Mouse (Mus musculus): Measurements from ENCODE around the gene Suco. TPM values are rescaled to one million over a fixed set of nuclear protein-coding genes. Genes with fewer than 3 reads are reported as not detected.

Gene Suco
- polyA plus RNA-seq, 1 experiment: 3.8 TPM

DNA sequence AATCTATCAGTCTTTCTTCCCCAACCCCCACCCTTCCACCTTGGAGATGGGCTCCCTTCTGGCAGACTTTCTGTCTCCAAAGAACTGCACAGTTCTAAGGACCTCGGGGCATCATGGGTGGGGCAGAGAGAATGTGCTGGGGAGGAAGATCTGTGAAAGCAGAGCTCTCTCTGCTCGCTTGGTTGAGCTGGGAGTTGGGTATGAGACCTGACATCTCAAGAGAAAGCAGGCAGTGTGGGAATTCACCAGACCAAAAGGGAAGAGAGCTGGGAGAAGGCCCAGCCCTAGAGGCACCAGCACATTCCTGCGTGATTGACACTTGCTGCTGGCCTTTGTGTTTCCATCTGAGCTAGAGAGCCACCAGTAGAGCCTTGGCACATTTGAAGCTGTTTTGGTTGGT, 39.6 kb upstream of the Suco start:
- no peak for DNase-seq
- H3K4me3 ChIP-seq (replicated peaks; ENCODE audit: extremely low read depth, low read depth, low read length): no peak overlapping the region
- no peak for TF ChIP-seq POLR2A (IDR thresholded peaks at IDR 0.05; ENCODE audit: borderline replicate concordance, extremely low read depth, low read depth, low read length)
- H3K4me1 ChIP-seq (ENCODE audit: control insufficient read depth, insufficient read depth, low read length): no peaks in the 10 kb centered on the region
- WGBS: 74% methylated on average over 3 of the region's 3 CpGs

DNA sequence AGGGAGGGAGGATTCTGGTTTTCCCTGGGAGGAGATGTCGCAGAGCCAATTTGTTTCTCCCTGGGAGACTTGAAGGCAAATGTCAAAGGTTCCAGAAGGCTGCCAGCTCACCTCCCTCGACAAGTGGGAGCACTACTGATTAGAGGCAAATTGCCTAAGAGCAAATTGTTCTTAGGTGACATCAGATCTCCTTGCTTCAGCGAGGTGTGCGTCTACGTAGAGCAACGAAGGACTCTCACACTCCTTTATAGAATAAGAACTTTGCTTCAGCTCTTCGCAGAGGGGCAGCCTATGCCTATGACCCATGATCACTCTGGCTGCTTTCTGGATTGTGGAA, 37.1 kb upstream of the Suco start:
- H3K4me1 ChIP-seq (ENCODE audit: control insufficient read depth, insufficient read depth, low read length): no peaks in the 10 kb centered on the region
- TF ChIP-seq POLR2A (IDR thresholded peaks at IDR 0.05; ENCODE audit: borderline replicate concordance, extremely low read depth, low read depth, low read length) (no peak), CTCF (IDR thresholded peaks at IDR 0.05; ENCODE audit: insufficient read depth, low read length) (no peak)
- H3K4me3 ChIP-seq (replicated peaks; ENCODE audit: extremely low read depth, low read depth, low read length): no peak overlapping the region
- DNase-seq: peak; percentile 32
- WGBS: 58% methylated on average over 7 of the region's 7 CpGs

DNA sequence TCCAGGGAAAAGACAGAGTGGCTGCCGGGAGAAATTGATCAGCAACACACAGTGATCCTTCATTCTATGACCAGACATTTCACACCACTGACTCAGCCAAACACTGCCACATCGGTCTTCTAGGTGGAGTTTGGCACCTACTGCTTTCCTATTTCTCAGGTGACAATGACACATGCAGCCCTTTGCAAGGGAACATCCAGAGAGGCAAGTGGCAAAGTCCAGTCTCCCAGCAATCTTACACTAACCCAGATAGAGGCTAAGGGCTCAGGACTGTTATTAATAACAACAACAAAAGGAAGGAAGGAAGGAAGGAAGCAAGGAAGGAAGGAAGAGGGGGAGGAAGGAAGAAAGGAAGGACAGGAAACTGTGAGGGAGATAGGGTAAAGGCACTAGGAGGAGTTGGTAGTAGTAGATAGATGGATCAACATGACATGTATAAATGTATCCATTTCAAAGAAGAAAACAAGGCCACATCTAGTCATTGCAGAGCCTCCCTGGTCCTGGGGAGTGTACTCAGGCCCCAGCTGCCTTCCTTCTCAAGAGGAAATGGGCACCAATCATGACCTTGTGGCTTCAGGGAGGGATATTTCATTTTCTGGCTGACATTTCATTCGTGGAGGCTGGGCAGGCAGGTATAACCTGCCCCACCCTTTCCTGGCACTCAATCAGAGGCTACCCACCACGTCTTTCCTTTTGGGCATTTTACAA, 36.6 kb upstream of the Suco start:
- Histone ChIP-seq H3K4me3 (replicated peaks; ENCODE audit: extremely low read depth, low read depth, low read length) (no peak overlapping the region), H3K4me1 (ENCODE audit: control insufficient read depth, insufficient read depth, low read length) (no peaks in the 10 kb centered on the region)
- DNase-seq: peak; percentile 35
- WGBS: 48% methylated on average over 4 of the region's 4 CpGs
- TF ChIP-seq CTCF (IDR thresholded peaks at IDR 0.05; ENCODE audit: insufficient read depth, low read length) (no peak), POLR2A (IDR thresholded peaks at IDR 0.05; ENCODE audit: borderline replicate concordance, extremely low read depth, low read depth, low read length) (no peak)

DNA sequence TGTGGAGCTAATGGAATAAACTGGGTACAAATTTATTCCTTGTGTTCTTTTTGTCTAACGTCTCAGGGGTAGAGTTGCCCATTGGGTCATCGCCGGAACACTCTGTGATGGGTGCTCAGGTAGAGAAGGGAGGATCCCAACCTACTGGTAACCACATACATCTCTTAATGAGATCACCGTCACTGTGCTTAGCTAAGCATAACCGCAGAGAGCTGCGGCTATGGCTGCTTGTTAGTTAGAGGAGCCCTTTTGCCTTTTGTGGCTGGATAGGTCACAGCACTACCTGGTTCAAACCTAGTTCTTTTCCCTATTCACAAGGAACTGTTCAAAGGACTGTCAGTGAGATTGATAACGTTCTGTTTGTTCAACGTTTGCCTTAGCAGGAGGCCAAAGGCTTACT, 32.6 kb upstream of the Suco start:
- Histone ChIP-seq H3K4me1 (ENCODE audit: control insufficient read depth, insufficient read depth, low read length) (no peaks in the 10 kb centered on the region), H3K4me3 (replicated peaks; ENCODE audit: extremely low read depth, low read depth, low read length) (no peak overlapping the region)
- DNase-seq: no peak
- WGBS: 78% methylated on average over 8 of the region's 8 CpGs
- no peak for TF ChIP-seq CTCF (IDR thresholded peaks at IDR 0.05; ENCODE audit: insufficient read depth, low read length)
- TF ChIP-seq POLR2A (IDR thresholded peaks at IDR 0.05; ENCODE audit: borderline replicate concordance, extremely low read depth, low read depth, low read length): no peak

DNA sequence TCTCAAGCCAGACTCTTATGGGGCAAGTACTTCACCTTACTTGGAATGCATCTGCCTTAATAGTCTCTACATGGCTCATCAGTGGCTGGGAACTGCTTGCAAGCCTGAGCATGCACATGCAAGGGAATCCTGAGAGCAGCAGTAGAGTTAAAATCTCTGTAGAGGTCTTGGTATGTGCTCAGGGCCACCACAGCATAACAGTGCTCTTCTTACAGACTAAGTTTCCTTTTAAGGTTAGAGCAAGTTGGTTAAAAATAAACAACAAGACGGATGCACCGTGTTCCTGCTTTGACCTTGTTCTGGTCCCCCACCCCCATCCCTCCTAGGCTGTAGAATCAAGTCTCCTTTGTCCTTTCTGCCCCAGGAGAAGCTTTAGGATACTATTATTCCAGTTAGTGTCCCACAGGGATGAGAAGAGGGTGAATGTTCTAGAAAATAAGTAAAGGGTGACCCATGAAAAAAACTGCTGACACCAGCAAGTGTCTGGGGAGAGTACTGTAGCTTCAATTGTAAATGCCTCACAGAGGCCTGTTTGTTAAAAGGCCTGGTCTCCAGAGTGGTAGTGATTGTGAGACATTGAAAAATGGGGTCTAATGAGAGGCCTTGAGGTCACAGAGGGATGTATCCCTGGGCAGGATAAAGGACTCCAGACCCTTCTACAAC, 31.4 kb upstream of the Suco start:
- Histone ChIP-seq H3K4me1 (ENCODE audit: control insufficient read depth, insufficient read depth, low read length) (no peaks in the 10 kb centered on the region), H3K4me3 (replicated peaks; ENCODE audit: extremely low read depth, low read depth, low read length) (no peak overlapping the region)
- no peak for DNase-seq
- TF ChIP-seq POLR2A (IDR thresholded peaks at IDR 0.05; ENCODE audit: borderline replicate concordance, extremely low read depth, low read depth, low read length) (no peak), CTCF (IDR thresholded peaks at IDR 0.05; ENCODE audit: insufficient read depth, low read length) (no peak)
- WGBS: 5% methylated on average over 2 of the region's 2 CpGs

DNA sequence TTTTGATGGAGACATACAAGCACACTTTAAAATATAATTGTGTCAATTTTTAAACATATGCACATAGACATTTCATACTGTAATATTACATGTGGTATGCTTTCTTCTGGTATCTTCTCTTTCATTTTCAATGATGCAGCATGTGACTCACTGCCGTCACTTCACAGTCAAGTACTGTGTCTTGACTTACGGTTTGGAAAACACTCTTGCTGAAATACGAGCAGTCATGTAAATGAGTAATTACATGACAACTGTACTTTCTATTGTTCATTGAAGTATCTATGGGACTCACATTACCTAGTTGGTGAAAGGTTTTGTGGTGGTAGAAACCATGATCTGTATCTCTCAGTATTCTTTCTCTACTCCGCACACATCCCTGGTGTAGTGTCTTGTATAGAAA, 30.6 kb upstream of the Suco start:
- Histone ChIP-seq H3K4me1 (ENCODE audit: control insufficient read depth, insufficient read depth, low read length) (no peaks in the 10 kb centered on the region), H3K4me3 (replicated peaks; ENCODE audit: extremely low read depth, low read depth, low read length) (no peak overlapping the region)
- TF ChIP-seq CTCF (IDR thresholded peaks at IDR 0.05; ENCODE audit: insufficient read depth, low read length): no peak
- no peak for TF ChIP-seq POLR2A (IDR thresholded peaks at IDR 0.05; ENCODE audit: borderline replicate concordance, extremely low read depth, low read depth, low read length)
- 72% methylated on average over 4 of the region's 4 CpGs for WGBS
- no peak for DNase-seq

DNA sequence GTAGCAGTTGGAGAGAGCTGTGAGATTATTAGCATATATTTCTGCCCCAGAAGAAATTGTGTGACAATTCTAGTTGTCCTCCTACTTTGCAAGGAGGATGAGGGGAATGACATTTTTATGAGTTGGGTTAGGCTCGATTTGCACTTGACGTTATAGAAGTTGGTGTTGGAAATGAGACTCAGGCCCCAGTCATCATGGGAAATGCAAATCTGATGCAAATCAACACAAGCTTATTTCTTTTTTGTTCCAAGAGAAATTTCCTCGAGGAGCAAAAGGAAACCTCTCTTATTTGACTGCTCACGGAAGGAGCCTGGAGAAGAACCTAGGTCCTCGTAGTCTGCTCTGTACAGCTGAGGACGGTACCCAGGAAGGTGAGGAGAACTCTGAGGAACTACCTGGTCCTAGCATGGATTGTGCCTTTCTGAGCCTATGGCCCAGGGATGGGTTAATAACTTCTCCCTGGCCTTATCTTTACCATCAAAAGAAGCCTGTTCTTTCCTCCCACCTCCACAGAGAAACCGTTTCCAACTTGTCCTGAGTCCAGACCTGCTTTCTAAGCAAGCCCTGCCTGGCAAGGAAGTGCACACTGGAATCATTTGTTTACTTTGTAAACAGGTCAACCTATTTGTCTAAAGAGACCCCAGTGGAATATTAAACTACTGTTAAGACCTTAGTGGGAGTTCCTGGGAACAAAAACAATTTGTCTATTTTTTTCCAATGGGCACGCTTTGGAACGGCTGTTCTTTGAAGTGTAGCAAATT, 26.4 kb upstream of the Suco start:
- 61% methylated on average over 9 of the region's 9 CpGs for WGBS
- no peak for DNase-seq
- no peak overlapping the region for H3K4me3 ChIP-seq (replicated peaks; ENCODE audit: extremely low read depth, low read depth, low read length)
- TF ChIP-seq CTCF (IDR thresholded peaks at IDR 0.05; ENCODE audit: insufficient read depth, low read length) (no peak), POLR2A (IDR thresholded peaks at IDR 0.05; ENCODE audit: borderline replicate concordance, extremely low read depth, low read depth, low read length) (no peak)
- H3K4me1 ChIP-seq (ENCODE audit: control insufficient read depth, insufficient read depth, low read length): no peaks in the 10 kb centered on the region

DNA sequence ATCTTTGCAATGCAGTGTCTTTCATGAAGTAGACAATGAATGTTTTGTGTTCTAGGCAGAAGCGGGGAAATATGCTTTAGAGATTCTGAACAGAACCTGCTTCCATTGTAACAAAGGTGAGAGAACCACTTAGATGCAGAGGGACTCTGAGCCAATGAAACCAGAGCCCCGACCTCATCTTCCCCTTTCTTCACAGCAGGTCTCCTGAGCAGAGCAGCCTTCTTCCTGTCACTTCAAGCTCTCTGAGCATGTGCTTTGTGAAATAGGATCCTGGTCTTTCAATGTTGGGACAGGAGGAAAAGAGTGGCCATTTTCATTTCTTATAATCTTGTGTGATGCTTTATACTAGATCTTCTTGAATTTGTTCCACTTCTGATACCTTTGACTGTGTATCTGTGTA, 23.6 kb upstream of the Suco start:
- 62% methylated on average over 2 of the region's 2 CpGs for WGBS
- Histone ChIP-seq H3K4me3 (replicated peaks; ENCODE audit: extremely low read depth, low read depth, low read length) (no peak overlapping the region), H3K4me1 (ENCODE audit: control insufficient read depth, insufficient read depth, low read length) (no peaks in the 10 kb centered on the region)
- TF ChIP-seq POLR2A (IDR thresholded peaks at IDR 0.05; ENCODE audit: borderline replicate concordance, extremely low read depth, low read depth, low read length): no peak
- TF ChIP-seq CTCF (IDR thresholded peaks at IDR 0.05; ENCODE audit: insufficient read depth, low read length): no peak
- DNase-seq: no peak

DNA sequence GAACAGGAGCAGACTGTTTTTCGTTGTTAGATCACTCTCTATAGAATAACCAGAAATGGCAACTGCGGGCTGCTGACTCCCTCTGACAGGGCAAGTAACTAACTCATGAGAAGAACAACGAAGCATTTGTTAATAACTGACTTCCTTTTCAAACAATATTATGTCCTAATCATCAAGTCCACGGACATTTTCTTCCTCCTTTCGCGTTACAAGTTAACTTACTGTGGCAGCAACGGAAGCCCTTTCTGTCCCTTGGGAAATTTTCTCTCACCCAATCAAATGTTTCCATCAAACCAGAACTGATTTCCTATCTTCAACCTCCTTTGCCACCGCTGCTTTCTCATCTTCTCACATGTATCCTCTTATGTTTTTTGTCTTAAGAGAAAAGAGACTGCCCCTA, 20.8 kb upstream of the Suco start:
- Histone ChIP-seq H3K4me1 (ENCODE audit: control insufficient read depth, insufficient read depth, low read length) (no peaks in the 10 kb centered on the region), H3K4me3 (replicated peaks; ENCODE audit: extremely low read depth, low read depth, low read length) (no peak overlapping the region)
- DNase-seq: no peak
- WGBS: 55% methylated on average over 8 of the region's 8 CpGs
- TF ChIP-seq CTCF (IDR thresholded peaks at IDR 0.05; ENCODE audit: insufficient read depth, low read length) (no peak), POLR2A (IDR thresholded peaks at IDR 0.05; ENCODE audit: borderline replicate concordance, extremely low read depth, low read depth, low read length) (no peak)

DNA sequence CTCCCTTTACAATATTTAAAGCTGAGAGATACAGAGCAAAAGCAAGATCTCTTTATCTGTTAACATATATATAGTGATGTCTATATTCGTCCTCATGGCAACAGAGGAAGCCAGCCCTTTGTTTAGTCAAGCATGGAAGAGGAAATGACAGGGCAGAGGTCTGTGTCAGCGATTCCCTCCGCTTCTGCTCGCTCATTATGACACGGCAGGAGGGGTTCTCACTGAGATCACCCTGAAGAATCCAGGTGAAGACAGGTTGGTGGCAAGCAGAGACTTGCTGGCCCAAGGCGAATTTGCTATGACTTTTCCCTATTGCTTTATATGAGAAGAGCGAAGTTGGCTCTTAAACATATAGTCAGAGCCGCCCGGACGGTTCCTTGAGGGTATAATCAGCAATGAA, 19.6 kb upstream of the Suco start:
- H3K4me3 ChIP-seq (replicated peaks; ENCODE audit: extremely low read depth, low read depth, low read length): no peak overlapping the region
- 41% methylated on average over 10 of the region's 10 CpGs for WGBS
- no peaks in the 10 kb centered on the region for H3K4me1 ChIP-seq (ENCODE audit: control insufficient read depth, insufficient read depth, low read length)
- TF ChIP-seq POLR2A (IDR thresholded peaks at IDR 0.05; ENCODE audit: borderline replicate concordance, extremely low read depth, low read depth, low read length) (no peak), CTCF (IDR thresholded peaks at IDR 0.05; ENCODE audit: insufficient read depth, low read length) (no peak)
- DNase-seq: no peak
